Mouse (Mus musculus): ENCODE measurements around the gene Gm20696. TPM values are rescaled to one million over a fixed set of nuclear protein-coding genes. Genes with fewer than 3 reads are reported as not detected.
A peak's percentile ranks its signal among the peaks of the same experiment; 100 is the strongest.

The Gm20696 gene
- total RNA-seq, 2 experiments from 2014 or later = 1.4 to 1.6 TPM

DNA sequence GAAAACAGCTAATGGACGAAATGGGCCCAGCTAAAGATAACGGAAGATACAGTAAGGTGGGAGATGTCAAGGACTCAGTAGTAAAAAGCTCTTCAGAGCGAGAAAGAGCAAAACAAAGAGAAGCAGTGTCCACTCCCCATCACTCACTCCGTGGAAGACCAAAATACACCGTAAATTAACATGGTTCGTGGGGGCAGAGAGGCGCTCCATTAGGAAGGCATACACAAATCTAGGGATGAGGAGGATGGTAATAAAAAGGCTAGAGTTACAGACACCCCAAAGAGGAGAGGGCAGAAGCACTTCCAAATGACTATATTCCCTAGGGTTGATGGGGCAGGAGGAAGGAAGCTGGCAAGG is 390.3 kb downstream of the Gm20696 start:
- intact Hi-C loops (cut with DNase I) = loop anchor here (10.0 kb wide), 1 partner anchor 339 kb away; no protein-coding TSS in a partner anchor
- no peak for DNase-seq

- no peak for DNase-seq
- intact Hi-C loops (cut with DNase I) = loop anchor here (10.0 kb wide), 1 partner anchor 339 kb away; no protein-coding TSS in a partner anchor
Observed at GRCm38 (mm10) chr6:99275381-99276296, 391.0 kb downstream of the Gm20696 start.

DNA sequence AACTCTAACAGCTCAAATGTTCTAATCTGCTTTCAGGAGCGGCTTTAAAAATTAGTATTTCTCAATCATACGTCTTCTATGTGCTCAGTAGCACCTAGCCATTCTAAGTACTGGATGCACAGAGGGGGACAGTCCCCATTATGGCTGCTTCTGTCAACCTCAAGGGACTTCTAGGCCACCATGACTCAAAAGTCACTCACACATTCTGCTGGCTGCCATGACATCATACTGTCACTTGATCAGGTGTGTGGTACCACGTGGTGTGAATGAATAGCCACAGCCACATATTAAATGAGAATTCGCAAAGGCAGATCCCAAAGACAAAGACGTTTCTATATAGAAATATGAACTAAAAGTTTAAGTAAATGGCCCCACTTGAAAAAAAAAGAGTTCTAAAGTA is 391.9 kb downstream of the Gm20696 start:
- intact Hi-C loops (cut with DNase I) = loop anchor here (10.0 kb wide), 1 partner anchor 340 kb away; no protein-coding TSS in a partner anchor
- DNase-seq = no peak

GRCm38 (mm10) chr6:99274222-99274621 is 392.4 kb downstream of the Gm20696 start:
- intact Hi-C loops (cut with DNase I) = loop anchor here (10.0 kb wide), 1 partner anchor 341 kb away; no protein-coding TSS in a partner anchor
- no peak for DNase-seq

DNA sequence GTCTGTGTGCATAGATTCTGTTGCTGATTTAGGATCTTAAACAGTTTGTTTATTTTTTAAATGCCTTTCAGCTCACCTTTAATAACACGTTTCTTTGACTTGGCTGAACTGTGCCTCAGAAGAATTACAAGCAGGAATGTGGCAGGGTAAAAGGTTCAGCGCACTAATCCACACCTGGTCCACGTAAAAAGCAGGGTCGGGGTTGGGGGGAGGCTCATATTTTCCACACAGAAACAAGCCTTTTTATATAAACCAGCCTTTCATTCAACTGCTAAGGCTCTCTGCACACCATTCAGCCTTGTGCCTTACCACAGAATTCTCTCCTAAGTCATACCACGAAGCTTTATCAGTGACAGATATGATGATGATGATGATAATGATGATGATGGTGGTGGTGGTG is 393.4 kb downstream of the Gm20696 start:
- no peak for DNase-seq

GRCm38 (mm10) chr6:99272174-99272573 is 394.4 kb downstream of the Gm20696 start:
- intact Hi-C loops (cut with DNase I) = loop anchor here (10.0 kb wide), 1 partner anchor 343 kb away; no protein-coding TSS in a partner anchor
- DNase-seq = no peak

More for the DNA sequence above, 393.4 kb downstream of the Gm20696 start:
- intact Hi-C loops (cut with DNase I) = loop anchor here (10.0 kb wide), 1 partner anchor 342 kb away; no protein-coding TSS in a partner anchor

- DNase-seq = no peak
- intact Hi-C loops (cut with DNase I) = loop anchor here (10.0 kb wide), 1 partner anchor 343 kb away; no protein-coding TSS in a partner anchor
Observed at GRCm38 (mm10) chr6:99271741-99272140, 394.9 kb downstream of the Gm20696 start.

DNA sequence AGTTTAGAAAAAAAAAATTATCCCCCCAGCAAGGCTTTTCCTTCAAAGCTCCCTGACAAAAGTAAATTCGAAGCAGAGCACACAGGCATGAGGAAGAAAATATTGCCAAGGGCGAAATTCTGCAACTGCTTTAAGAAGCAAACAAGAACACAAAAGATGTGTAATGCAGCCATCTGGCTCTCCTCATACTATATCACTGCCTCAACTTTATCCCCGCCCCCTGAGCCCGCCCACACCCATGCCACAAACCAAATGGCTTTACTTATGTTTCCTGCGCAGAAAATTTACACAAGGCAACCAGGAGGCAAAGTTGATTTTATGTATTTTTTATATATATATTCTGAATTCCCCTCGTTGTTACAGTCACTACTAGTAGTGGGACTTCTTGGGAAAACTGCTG is 396.7 kb downstream of the Gm20696 start:
- intact Hi-C loops (cut with DNase I) = loop anchor here (10.0 kb wide), 1 partner anchor 345 kb away; no protein-coding TSS in a partner anchor

DNA sequence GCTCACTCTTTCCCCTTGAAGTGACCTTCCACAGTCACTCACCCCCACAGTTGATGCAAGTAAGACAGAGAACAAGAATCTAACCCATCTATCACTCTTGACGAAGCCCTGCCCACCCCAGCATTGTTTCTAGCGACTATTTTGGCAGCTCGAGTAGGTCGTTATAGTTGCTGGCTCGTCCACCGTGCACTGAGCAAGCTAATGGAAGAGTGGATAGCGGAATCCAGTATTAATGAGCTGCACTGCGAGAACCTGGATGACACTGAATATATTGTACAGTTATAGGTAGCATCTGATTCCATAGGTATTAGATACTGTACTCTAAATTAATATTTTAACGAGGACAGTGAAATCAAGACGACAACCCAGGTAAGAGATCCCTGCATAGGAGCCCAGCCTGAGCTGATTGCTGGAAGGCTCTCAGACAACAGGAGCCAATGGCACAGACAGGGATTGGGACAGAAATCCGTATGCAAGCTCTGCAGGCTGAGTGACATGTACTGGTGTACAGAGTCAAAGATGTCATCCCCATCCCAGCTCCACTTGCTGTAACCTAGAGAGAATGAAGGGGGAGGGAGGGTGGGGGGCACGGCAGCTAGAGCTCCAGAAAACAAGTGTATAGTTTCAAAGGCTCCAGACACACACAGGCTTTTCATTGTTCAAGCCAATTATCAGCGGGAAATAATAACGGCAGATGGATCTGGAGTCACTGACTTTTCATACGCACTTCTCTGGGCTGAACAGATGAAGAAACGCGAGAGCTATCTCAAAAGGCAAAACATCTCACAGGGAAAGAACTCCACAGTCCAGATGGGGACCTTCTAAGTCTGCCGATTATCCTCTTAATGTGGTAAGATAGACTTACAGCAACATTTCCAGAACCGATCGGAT is 398.2 kb downstream of the Gm20696 start:
- DNase-seq = no peak
- intact Hi-C loops (cut with DNase I) = no loop called here

More for the DNA sequence above, 396.7 kb downstream of the Gm20696 start:
- no peak for DNase-seq

DNA sequence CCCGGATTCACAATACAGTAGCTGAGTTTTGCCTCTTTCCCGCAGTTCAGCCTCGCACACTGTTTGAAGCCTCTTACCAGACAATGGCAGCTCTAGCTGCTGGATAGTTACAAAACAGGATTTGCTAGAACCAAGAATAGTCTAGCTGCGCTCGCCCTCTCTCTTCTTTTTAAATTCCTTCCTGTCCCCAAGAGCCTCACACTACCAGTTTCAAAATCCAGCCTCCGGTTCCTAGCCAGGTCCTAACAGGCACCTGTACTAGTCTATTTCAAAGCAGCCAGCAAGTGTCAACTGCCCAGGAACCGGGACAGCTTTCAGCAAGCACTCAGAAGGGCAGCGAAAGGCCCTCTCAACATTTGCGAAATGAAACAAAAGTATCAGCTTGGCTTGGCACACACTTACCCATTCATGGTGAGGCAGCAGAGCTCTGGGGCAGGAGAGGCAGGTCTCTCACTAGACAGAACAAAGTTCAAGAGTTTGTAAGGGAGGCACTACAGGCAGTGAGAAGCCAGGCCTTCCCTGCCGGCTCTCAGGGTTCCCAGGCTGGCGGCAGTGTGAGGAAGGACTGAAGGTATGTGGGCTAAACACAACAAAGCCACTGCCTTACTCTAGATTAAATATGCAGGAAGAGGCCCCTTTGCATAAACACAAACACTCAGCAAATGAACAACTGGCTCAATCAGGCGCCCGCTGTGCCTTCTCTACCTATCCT is 400.5 kb downstream of the Gm20696 start:
- DNase-seq = peak in 1 of 2 experiments; percentile 21

DNA sequence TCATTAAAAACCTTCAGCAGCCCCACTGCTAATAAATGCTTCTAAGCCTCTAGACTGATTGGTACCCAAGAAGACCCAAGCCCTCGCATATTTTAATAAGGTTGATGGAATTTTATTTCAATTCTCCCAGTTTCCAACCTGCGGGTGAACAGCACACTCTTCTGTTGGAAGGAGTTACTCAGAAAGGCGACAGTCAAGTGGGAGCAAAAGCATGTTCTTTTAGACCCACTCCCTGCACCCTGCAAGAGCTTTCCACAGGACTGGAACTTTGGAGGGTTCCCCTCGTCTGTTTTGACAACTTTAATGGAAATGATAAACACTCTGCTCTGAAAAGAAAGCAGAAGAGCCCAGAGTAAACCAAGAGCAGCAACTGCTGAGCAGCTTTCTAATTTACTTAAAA is 401.4 kb downstream of the Gm20696 start:
- no peak for DNase-seq
- intact Hi-C loops (cut with DNase I) = no loop called here

More for the DNA sequence above, 400.5 kb downstream of the Gm20696 start:
- intact Hi-C loops (cut with DNase I) = no loop called here

GRCm38 (mm10) chr6:99264192-99265093 is 402.2 kb downstream of the Gm20696 start:
- intact Hi-C loops (cut with DNase I) = no loop called here
- no peak for DNase-seq

- DNase-seq = no peak
- intact Hi-C loops (cut with DNase I) = no loop called here
Observed at GRCm38 (mm10) chr6:99263886-99264185, 402.8 kb downstream of the Gm20696 start.

- no peak for DNase-seq
- intact Hi-C loops (cut with DNase I) = no loop called here
Observed at GRCm38 (mm10) chr6:99263061-99263885, 403.3 kb downstream of the Gm20696 start.

- intact Hi-C loops (cut with DNase I) = no loop called here
- DNase-seq = no peak
Observed at GRCm38 (mm10) chr6:99261737-99262130, 404.9 kb downstream of the Gm20696 start.

- intact Hi-C loops (cut with DNase I) = no loop called here
- DNase-seq = no peak
Observed at GRCm38 (mm10) chr6:99260941-99261736, 405.5 kb downstream of the Gm20696 start.

DNA sequence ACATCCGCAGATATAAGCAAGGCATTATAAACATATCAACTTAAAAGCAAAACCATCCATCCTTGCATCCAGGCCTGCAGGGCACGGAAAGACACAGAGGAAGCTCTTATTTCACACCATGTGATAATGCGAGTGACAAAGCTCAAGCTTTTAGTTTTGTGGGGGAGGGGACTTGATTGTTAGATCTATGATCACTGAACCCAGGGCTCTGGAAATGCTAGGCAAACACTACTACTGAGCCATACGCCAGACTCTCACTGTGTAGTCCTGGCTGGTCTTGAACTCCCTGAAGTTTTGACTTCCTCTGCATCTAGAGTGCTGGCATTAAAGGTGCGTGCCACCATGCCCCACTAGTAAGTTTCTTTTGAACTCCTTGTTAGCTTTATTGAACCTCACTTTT is 408.3 kb downstream of the Gm20696 start:
- intact Hi-C loops (cut with DNase I) = no loop called here
- no peak for DNase-seq

Data from gastrocnemius, postnatal 36 days (tissue).